Mouse (Mus musculus) liver, postnatal 0 days (tissue): ENCODE measurements around the gene B4galt3. TPM values are rescaled to one million over a fixed set of nuclear protein-coding genes. Genes with fewer than 3 reads are reported as not detected.

ENCODE experiments used
- ATAC-seq: fragments of 200-750 bp; cut with Nextera tagmentation; 2 replicates; pipeline ENCODE4 v1.8.0; 2017; ENCODE audit warnings: mild to moderate bottlenecking, moderate library complexity
- DNase-seq: peaks from one replicate; pipeline ENCODE4 v3.0.0-alpha.2; 2016
- H3K27ac ChIP-seq: fragments of 300-500 bp; sonication (generic); 2 replicates; pipeline ENCODE4 v1.5.1; 2014; ENCODE audit warnings: antibody characterized with exemption, moderate library complexity, mild to moderate bottlenecking, low read depth
- H3K27me3 ChIP-seq: fragments of 300-500 bp; sonication (generic); 2 replicates; pipeline ENCODE4 v1.6.1; 2014; ENCODE audit warnings: low read length, control low read depth, mixed read lengths; ENCODE audit not compliant: insufficient read depth
- H3K36me3 ChIP-seq: fragments of 300-500 bp; sonication (generic); replicated peaks from 2 replicates; pipeline ENCODE4 v1.6.1; 2014; ENCODE audit warnings: mild to moderate bottlenecking, control low read depth, low read length, moderate library complexity, mixed read lengths; ENCODE audit not compliant: insufficient read depth
- H3K4me1 ChIP-seq: fragments of 300-500 bp; sonication (generic); 2 replicates; pipeline ENCODE4 v1.6.1; 2014; ENCODE audit warnings: antibody characterized with exemption, mild to moderate bottlenecking, control low read depth; ENCODE audit not compliant: insufficient read depth
- H3K4me2 ChIP-seq: fragments of 300-500 bp; sonication (generic); 2 replicates; pipeline ENCODE4 v1.6.1; 2014; ENCODE audit warnings: low read depth, mild to moderate bottlenecking, low read length, moderate library complexity, mixed read lengths
- H3K4me3 ChIP-seq: fragments of 300-500 bp; sonication (generic); 2 replicates; pipeline ENCODE4 v1.5.1; 2014; ENCODE audit warnings: low read depth, low read length
- H3K9ac ChIP-seq: fragments of 300-500 bp; sonication (generic); replicated peaks from 2 replicates; pipeline ENCODE4 v1.6.1; 2014; ENCODE audit warnings: mild to moderate bottlenecking, moderate library complexity
- H3K9me3 ChIP-seq: fragments of 300-500 bp; sonication (generic); 2 replicates; pipeline ENCODE4 v1.6.1; 2016; ENCODE audit warnings: mild to moderate bottlenecking, control low read depth, low read length, mixed read lengths
- CTCF ChIP-seq: sonication (generic); IDR thresholded peaks from 2 replicates; pipeline ENCODE4 v1.5.1; 2016; ENCODE audit warnings: antibody characterized with exemption, low read depth
- EP300 ChIP-seq: IDR thresholded peaks from 2 replicates; pipeline ENCODE4 v1.6.1; 2016; ENCODE audit warnings: antibody characterized with exemption, low read depth, mild to moderate bottlenecking
- WGBS: fragments of 180-500 bp; shearing (Covaris S2); extraction: QIAGEN DNeasy Blood & Tissue Kit; methylation state at CpG from one replicate; pipeline ENCODE4 v1.1.7; 2014; ENCODE audit not compliant: insufficient replicate concordance; 5-methylcytosine and 5-hydroxymethylcytosine counted together
- polyA plus RNA-seq: library from polyadenylated mRNA; unstranded; fragments of >200 nt; fragmentation: Nextera tagmentation; extraction: Ambion mirVana; gene quantifications from 2 replicates; pipeline ENCODE4 v1.2.1, GENCODE M21; 2015

B4galt3 gene
- polyA plus RNA-seq, 1 experiment from 2014 or later, result 16.0 TPM

DNA sequence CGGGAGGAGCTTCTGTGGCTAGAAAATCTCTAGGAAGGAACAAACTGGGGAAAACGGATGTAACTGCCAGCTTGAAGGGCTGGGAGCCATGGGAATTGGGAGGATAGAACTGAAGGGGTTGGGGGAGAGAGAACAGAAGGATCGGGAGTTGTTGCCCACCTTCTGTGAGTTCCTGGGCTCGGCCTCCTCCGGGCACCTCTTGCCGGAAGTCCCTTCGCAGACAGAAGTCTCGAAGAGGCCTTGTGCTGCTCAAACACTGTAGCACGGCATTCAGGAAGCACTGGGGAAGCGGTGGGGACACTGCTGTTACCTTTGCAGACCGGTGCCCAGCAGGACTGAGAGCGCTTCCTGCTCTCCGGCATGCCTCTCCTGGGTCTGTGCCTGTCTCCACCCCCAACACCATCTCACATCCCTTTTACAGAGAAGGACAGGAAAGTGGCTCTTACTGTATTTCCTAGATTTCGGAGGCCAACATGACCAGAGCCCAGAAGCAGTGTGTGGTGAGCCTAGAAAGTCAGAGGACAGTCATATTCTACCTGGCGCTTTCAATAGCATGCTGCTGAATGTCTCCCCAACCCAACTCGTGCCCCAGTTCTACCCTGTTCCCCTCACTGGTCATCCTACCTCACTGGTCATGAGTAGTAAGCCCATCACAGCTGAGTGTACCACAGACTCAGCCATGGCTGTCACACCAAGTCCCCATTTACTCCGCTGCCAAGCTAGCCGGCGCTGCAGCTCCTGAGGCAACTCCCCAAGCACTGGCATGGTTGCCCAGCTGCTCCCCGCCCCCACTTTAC lies 15.2 kb downstream of the B4galt3 start:
- no peak overlapping the region for H3K4me3 ChIP-seq
- no peaks in the 10 kb centered on the region for H3K9me3 ChIP-seq
- no peak overlapping the region for H3K27ac ChIP-seq
- H3K4me1 ChIP-seq, result peaks cover 18% of the 10 kb centered on the region
- no peak for DNase-seq
- no peak overlapping the region for H3K9ac ChIP-seq
- H3K27me3 ChIP-seq, result no peaks in the 10 kb centered on the region
- H3K4me2 ChIP-seq, result no peak overlapping the region
- no peak for ATAC-seq
- peaks cover 34% of the 10 kb centered on the region for H3K36me3 ChIP-seq
- TF ChIP-seq EP300 (no peak), CTCF (no peak)
- WGBS, result 78% methylated on average over 20 of the region's 20 CpGs

DNA sequence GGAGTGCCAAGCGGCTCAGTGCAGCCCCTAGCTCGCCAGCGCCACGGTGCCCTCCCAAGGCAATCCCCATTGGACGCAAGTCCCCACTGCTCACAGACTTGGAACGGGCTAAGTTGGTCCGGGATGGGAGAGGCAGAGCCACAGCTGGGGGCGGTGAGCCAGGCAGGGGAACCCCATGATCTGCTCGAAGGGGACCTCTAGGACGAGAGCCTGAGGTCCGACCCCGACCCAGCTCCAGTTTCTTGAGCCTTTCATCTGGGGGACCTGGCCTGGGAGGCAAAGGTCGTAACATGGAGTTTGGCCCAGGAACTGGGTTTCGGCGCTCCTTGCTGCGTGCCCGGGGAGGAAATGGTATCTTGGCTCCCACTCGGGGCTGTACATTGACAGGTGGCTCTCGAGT lies 16.4 kb downstream of the B4galt3 start:
- no peak for DNase-seq
- H3K27ac ChIP-seq, result no peak overlapping the region
- WGBS, result 89% methylated on average over 19 of the region's 19 CpGs
- 0 out of 2 replicates have a peak overlapping the region, but pooled peaks have one; percentile 80 for H3K4me2 ChIP-seq
- H3K9ac ChIP-seq, result no peak overlapping the region; the same call in 1 of the 2 replicates
- H3K4me3 ChIP-seq, result no peak overlapping the region
- no peaks in the 10 kb centered on the region for H3K27me3 ChIP-seq
- no peaks in the 10 kb centered on the region for H3K9me3 ChIP-seq
- peaks cover 34% of the 10 kb centered on the region for H3K36me3 ChIP-seq
- peaks cover 17% of the 10 kb centered on the region for H3K4me1 ChIP-seq
- no peak for TF ChIP-seq CTCF
- TF ChIP-seq EP300, result no peak
- no peak for ATAC-seq

DNA sequence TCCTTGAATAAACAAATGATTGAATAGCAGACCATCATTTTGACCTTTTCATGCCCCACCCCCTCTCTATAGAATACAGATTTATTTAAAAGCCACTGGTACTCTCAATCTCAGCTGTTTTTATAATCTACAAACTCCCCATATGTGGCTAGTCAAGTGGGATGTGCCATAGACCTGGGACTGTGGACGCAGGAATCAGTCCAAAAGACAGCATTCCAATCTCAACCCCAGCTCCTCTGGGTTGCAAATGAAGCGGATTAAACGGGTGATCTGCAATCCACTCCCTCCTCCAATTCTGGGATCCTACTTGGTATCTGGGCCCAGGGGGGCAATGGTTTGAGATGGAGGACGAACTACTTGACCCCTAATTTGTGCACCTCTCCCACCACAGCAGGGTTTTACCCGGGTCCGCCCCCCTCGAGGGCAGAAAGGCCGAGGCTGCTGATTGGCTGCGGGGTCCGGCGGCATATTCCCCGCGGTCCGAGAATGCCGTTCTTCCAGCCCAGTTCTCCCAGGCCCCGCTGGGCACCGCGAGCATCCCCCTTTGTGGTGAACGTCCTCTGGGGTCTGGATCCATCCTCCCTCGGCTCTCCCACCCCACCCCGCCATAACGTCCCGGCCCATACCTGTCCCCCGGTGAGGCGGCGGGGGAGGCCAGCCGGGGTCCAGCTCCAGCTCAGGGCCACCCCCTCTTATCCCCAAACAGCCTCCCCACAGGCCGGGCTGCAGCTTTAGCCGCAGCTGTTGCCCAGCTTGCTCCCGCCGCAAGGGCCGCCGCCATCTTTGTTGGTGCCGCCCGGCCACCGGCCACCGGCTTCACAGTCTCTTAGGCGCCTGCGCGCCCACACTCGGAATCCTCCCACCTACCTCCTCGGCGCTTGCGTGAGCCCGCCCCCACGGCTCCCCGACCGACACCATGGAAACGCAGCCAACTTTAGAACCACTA lies 17.3 kb downstream of the B4galt3 start, which contains the start of gene Usp21:
Usp21 (minus strand) TSS at position 856 of the 946 bp plus-strand sequence.
- under 1% methylated on average over 49 of the region's 49 CpGs for WGBS
- peaks cover 30% of the 10 kb centered on the region for H3K36me3 ChIP-seq
- DNase-seq, result peak; percentile 94
- peak within 1 kb of the TSS; percentile 88 for H3K9ac ChIP-seq
- H3K9me3 ChIP-seq, result no peaks in the 10 kb centered on the region
- H3K4me1 ChIP-seq, result peaks cover 19% of the 10 kb centered on the region
- H3K27ac ChIP-seq, result peak within 1 kb of the TSS; percentile 79
- ATAC-seq, result peak; percentile 95
- TF ChIP-seq CTCF (no peak), EP300 (no peak)
- H3K4me2 ChIP-seq, result peak within 1 kb of the TSS; percentile 80
- no peaks in the 10 kb centered on the region for H3K27me3 ChIP-seq
- H3K4me3 ChIP-seq, result peak within 1 kb of the TSS; percentile 82

DNA sequence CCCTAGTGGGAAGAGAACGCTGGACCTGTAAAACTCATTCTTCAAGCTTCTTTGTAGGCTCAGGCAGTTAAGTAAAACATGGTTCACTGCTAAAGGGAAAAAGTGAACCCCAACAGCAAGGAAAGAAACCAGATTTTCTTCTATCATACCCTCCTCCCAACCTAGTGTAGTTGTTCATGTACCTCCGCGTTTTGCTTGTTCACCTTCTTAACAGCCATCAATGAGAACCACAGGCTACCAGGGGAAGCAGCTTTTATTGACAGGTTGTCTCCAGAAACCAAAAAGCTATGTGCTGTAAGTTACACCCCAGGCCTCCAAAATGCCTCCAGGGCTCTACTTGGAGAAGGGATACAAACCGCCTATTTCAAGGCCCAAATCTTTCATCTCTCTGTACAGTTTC lies 18.2 kb downstream of the B4galt3 start:
- TF ChIP-seq EP300 (no peak), CTCF (no peak)
- Histone ChIP-seq H3K4me1 (peaks cover 24% of the 10 kb centered on the region), H3K4me2 (peak overlapping the region; percentile 80), H3K36me3 (peaks cover 24% of the 10 kb centered on the region; the same call in 1 of the 2 replicates), H3K27ac (0 out of 2 replicates have a peak overlapping the region, but pooled peaks have one; percentile 13), H3K4me3 (peak overlapping the region; percentile 82), H3K9ac (no peak overlapping the region), H3K9me3 (no peaks in the 10 kb centered on the region), H3K27me3 (no peaks in the 10 kb centered on the region)
- 67% methylated on average over 4 of the region's 4 CpGs for WGBS
- DNase-seq, result no peak
- no peak for ATAC-seq

DNA sequence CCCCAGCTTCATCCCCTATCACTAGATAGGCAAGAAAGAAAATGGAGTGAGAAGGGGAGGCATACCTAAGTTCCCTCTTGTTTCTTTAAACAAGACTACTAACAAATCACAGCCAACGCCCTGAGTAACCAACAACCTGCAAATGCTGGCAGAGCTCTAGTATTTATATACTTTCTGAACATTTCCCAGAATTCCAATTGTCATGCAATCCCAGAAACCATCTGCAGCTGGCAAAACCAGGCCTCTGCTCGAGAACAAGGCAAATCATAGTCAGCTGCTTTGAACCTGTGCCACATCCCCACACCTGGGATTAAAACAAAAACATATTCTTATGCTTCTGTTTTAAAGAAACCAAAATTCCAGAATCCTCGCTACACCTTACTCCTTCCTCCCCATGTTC lies 23.2 kb downstream of the B4galt3 start:
- no peak for ATAC-seq
- no peak overlapping the region for H3K27ac ChIP-seq
- peaks cover 19% of the 10 kb centered on the region for H3K4me1 ChIP-seq
- H3K4me2 ChIP-seq, result peak overlapping the region; percentile 73
- H3K27me3 ChIP-seq, result peaks cover 8% of the 10 kb centered on the region
- peaks cover 2% of the 10 kb centered on the region; the same call in 1 of the 2 replicates for H3K9me3 ChIP-seq
- no peak for TF ChIP-seq EP300
- no peak for TF ChIP-seq CTCF
- H3K9ac ChIP-seq, result no peak overlapping the region
- 75% methylated on average over 3 of the region's 3 CpGs for WGBS
- peak overlapping the region; percentile 67; the same call in 1 of the 2 replicates for H3K4me3 ChIP-seq
- DNase-seq, result no peak
- H3K36me3 ChIP-seq, result peaks cover 14% of the 10 kb centered on the region; the same call in 1 of the 2 replicates

DNA sequence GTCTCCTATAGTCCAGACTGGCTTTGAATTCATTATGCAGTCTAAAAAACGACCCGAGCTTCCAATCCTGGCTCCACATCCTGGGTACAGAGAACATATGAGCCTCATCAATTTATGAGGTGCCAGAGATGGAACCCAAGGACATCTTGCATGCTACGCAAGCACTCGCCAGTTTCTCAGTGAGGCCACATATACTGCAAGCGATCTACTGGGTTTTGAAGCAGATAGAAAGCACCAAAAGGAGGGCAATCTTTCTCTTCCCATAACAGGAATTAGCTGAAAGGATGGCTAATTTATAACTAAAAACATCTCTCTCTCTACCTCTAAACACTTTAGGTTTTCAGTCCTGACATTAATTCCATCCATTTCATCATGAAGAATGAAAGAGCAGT lies 23.8 kb downstream of the B4galt3 start:
- Histone ChIP-seq H3K4me3 (peak overlapping the region; percentile 67), H3K4me1 (peaks cover 19% of the 10 kb centered on the region), H3K9me3 (peaks cover 2% of the 10 kb centered on the region; the same call in 1 of the 2 replicates), H3K27me3 (peaks cover 8% of the 10 kb centered on the region), H3K9ac (peak overlapping the region; percentile 77), H3K27ac (peak overlapping the region; percentile 94), H3K36me3 (peaks cover 9% of the 10 kb centered on the region; the same call in 1 of the 2 replicates), H3K4me2 (peak overlapping the region; percentile 73)
- ATAC-seq (no peak), DNase-seq (no peak)
- TF ChIP-seq EP300 (no peak), CTCF (no peak)
- whole genome bisulfite sequencing, result 40% methylated on average over 5 of the region's 5 CpGs
